Mouse (Mus musculus): ENCODE measurements around the gene Pafah1b3.
"Not testable (repeated sequence)": the region's sequence is repeated elsewhere in the genome, so short reads cannot be mapped to it uniquely, and the experiment has no call there.

The Pafah1b3 gene

GRCm38 (mm10) chr7:25297454-25298325, at the start of gene Pafah1b3:
Gene Pafah1b3, minus strand, starts transcription at chr7:25297986.
- peak; percentile 65 for DNase-seq (ENCODE audit: low read depth)

DNA sequence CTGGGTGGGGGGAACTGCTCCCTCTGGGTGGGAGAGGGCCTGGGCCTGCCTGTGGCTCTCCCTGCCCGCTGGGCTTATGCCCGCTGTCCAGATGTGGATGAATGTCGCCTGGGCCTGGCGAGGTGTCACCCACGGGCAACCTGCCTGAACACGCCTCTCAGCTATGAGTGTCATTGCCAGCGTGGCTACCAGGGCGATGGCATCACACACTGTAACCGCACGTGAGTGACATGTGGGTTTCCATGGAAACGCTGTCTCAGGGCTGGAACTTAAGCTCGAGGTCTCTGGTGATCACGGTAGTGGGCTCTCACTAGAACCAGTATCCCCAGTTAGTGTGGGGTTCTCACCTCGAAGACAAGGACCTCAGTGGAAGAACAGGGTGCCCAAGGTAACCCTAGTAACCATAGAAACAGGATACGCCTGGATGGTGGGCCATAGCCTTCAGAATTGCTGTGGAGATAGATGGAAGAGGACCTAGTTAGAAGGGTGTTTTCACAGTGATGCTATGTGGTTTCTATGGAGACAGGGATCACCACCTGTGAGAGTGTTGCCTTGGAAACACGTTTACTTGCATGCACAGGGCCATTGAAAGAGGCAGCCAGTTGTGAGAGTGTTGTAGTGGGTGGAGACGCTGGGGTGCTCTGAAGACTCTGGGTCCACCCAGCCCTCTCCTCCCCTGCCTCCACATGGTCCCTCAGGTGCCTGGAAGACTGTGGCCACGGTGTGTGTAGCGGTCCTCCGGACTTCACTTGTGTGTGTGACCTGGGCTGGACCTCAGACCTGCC, 43.4 kb upstream of the Pafah1b3 start:
- no peak for DNase-seq (ENCODE audit: low read depth)

GRCm38 (mm10) chr7:25339329-25339728, 41.5 kb upstream of the Pafah1b3 start:
- DNase-seq (ENCODE audit: low read depth) = no peak

DNA sequence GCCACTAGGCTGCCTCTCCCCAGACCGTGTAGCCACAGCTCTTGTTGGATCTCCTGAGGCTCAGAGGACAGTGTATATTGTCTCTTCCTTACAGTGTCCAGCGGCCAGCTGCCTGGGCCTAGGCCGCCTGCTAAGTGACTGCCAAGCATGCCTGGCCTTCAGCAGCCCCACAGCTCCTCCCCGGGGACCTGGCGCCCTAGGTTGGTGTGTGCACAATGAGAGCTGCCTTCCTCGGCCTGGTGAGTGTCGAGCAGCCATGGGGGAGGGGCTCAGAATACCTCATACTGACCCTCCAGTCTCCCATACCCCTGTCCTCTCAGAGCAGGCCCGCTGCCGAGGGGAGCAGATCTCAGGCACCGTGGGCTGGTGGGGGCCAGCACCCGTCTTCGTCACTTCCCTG, 36.7 kb upstream of the Pafah1b3 start:
- DNase-seq (ENCODE audit: low read depth) = no peak

GRCm38 (mm10) chr7:25333596-25334307, 36.0 kb upstream of the Pafah1b3 start:
- peak; percentile 83 for DNase-seq (ENCODE audit: low read depth)

GRCm38 (mm10) chr7:25326233-25326632, 28.4 kb upstream of the Pafah1b3 start:
- DNase-seq (ENCODE audit: low read depth) = no peak

GRCm38 (mm10) chr7:25325431-25325830, 27.6 kb upstream of the Pafah1b3 start:
- not testable (repeated sequence) for DNase-seq (ENCODE audit: low read depth)

DNA sequence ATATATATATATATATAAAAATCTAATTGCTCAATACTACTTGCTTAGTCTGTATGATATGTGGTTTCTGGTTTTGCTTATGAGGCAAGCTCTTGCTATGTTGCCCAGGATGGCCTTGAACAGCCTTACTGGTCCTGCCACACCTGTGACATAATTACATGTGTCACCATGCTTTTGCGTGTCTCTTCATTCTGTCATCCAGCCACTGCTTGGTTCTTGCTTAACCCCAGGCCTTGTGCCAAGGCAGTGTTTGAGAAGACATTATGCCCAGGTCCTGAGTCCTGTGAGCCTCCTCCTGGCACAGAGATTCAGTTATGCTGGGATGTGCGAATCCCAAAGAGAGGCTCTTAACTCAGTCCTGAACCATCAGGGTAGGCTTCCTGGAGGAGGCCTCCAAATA, 25.4 kb upstream of the Pafah1b3 start:
- DNase-seq (ENCODE audit: low read depth) = no peak

- DNase-seq (ENCODE audit: low read depth) = no peak
Observed at GRCm38 (mm10) chr7:25322058-25322484, 24.3 kb upstream of the Pafah1b3 start.

DNA sequence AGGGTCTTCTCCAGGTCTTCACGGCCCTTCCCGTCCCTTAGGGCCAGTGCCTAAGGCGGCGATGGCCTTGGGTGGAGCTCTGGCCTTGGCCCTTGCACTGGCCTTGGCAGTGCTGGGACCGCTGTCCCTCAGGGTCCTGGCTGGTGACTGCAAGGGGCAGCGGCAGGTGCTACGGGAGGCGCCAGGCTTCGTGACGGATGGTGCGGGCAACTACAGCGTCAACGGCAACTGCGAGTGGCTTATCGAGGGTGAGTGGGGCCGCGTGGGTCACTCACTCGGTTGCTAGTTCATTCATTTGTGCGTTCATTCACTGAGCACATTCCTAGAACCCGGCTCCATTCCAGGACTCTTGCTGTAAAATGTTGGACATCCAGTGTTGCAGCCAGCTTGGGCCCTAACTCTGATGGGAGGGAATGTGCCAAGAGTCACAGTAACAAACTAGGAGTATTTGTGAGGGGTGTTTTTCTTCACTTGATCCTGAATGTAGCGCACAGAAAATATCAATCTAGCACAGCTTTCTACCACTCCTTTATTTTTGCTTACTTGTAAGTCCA, 19.7 kb upstream of the Pafah1b3 start:
- no peak for DNase-seq (ENCODE audit: low read depth)

- DNase-seq (ENCODE audit: low read depth) = peak; percentile 94
Observed at GRCm38 (mm10) chr7:25316532-25317445, 19.0 kb upstream of the Pafah1b3 start, which contains the start of gene Megf8. Gene Megf8, plus strand, starts transcription at chr7:25317164.

DNA sequence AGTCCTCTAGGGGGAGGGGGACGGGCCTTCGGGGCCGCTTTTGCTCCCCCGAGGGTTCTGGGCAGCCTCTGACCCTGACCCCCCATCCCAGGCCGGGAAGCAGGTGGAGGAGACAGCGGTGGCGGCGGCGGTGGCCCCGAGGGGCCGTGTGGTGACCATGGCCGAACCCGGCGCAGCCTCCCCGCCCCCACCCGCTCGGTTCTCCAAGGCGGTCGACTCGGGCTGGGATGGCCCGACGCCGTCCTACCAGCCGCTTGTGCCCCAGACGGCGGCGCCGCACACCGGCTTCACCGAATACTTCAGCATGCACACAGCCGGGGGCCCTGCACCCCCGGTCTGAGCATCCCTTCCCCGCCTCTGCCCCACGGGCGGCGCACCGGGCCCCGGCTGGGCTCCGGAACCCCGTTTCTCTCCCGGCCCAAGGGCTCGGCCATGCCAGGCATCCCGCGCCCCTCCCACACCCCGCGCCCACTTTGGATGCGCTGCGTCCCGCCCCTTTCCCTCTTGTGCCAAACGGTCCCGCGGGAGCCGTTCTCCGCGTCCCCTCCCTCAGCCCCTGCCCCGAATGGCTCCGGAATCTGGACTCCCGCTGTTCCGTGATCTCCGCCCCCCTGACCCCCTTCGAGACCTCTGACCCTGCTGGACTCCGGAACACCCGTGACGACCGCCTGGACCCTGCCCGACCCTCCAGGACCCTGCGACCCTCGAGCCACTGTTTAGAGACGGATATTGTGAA, 17.7 kb upstream of the Pafah1b3 start:
- peak; percentile 30 for DNase-seq (ENCODE audit: low read depth)

GRCm38 (mm10) chr7:25314606-25315305, 17.0 kb upstream of the Pafah1b3 start:
- DNase-seq (ENCODE audit: low read depth) = peak; percentile 29

- no peak for DNase-seq (ENCODE audit: low read depth)
Observed at GRCm38 (mm10) chr7:25313325-25313724, 15.5 kb upstream of the Pafah1b3 start.

DNA sequence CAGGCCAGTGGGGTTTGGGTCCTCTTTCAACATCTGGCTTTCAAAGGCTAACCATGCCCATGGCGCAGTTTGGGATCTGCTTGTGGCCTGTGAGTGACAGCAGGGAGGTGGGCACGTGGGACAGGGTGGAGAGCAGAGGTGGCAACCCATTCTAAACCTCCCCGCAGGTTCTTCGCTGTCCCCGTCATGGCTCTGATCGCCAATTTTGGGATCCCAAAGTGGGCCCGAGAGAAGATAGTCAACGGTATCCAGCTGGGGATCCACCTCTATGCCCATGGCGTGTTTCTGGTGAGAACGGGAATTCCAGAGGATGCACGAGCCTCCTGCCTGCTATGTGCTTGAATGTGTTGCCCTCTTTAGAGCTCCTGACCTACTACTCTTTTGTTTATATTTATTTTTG, 13.4 kb upstream of the Pafah1b3 start:
- DNase-seq (ENCODE audit: low read depth) = no peak

DNA sequence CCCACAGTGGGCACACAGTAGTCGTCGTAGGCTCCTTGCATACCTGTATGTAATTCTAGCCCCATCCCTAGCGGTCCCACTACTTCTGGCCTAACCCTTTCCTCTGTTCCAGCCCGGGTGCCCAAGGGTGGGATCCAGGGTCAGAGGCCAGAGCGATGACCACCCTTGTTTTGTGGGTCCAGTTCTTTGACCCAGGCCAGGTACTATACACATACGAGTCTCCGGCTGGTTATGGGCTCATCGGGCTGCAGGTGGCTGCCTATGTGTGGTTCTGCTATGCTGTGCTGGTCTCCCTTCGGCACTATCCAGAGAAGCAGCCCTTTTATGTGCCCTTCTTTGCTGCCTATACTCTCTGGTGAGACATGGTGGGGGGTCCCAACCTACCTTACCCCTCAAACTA, 11.6 kb upstream of the Pafah1b3 start:
- no peak for DNase-seq (ENCODE audit: low read depth)

- DNase-seq (ENCODE audit: low read depth) = no peak
Observed at GRCm38 (mm10) chr7:25308702-25309318, 11.0 kb upstream of the Pafah1b3 start.

GRCm38 (mm10) chr7:25306614-25306996, 8.8 kb upstream of the Pafah1b3 start:
- DNase-seq (ENCODE audit: low read depth) = no peak

- peak; percentile 44 for DNase-seq (ENCODE audit: low read depth)
Observed at GRCm38 (mm10) chr7:25305956-25306613, 8.3 kb upstream of the Pafah1b3 start, which contains the start of gene Tmem145. Gene Tmem145, plus strand, starts transcription at chr7:25306106.
